Mouse (Mus musculus): Measurements from ENCODE around the gene Kcnk3.

- no peak for TF ChIP-seq CTCF (IDR thresholded peaks at IDR 0.05; ENCODE audit: borderline replicate concordance, insufficient read depth, low read depth, low read length)
- TF ChIP-seq POLR2A (IDR thresholded peaks at IDR 0.05; ENCODE audit: borderline replicate concordance, insufficient read depth, low read length): no peak
Observed at GRCm38 (mm10) chr5:30552006-30552405, 36.0 kb upstream of the Kcnk3 start.
